Mouse (Mus musculus) mouse trophoblast stem cell (cell line): Measurements from ENCODE around the gene Depdc5.
"Not testable (repeated sequence)": the region's sequence is repeated elsewhere in the genome, so short reads cannot be mapped to it uniquely, and the experiment has no call there.

Source experiments
- in situ Hi-C, 2 experiments: fragments of 300-500 bp; cut with MseI, MboI; formaldehyde crosslinking; loops; 2 replicates in 1 of 2; 3 replicates in 1 of 2; pipeline ENCODE4 v1.15.1; 2025

Gene Depdc5

GRCm38 (mm10) chr5:32907496-32907895 is 44.0 kb downstream of the Depdc5 start:
- in situ Hi-C loops = no loop called here

- in situ Hi-C loops = no loop called here
Observed at GRCm38 (mm10) chr5:32914071-32914470, 50.6 kb downstream of the Depdc5 start.

- in situ Hi-C loops = not testable (repeated sequence)
Observed at GRCm38 (mm10) chr5:32919281-32919680, 55.8 kb downstream of the Depdc5 start.

GRCm38 (mm10) chr5:32922906-32923305 is 59.4 kb downstream of the Depdc5 start:
- in situ Hi-C loops = no loop called here

- in situ Hi-C loops = loop anchor here (10.0 to 25.0 kb wide), 2 partner anchors 94 to 207 kb away; no protein-coding TSS in a partner anchor
Observed at GRCm38 (mm10) chr5:32930761-32931160, 67.3 kb downstream of the Depdc5 start.

GRCm38 (mm10) chr5:32934654-32935053 is 71.2 kb downstream of the Depdc5 start:
- in situ Hi-C loops = loop anchor here (10.0 to 25.0 kb wide), 2 partner anchors 90 to 203 kb away; no protein-coding TSS in a partner anchor

- in situ Hi-C loops = loop anchor here in 1 of 2 experiments (25.0 kb wide), 1 partner anchor 197 kb away; no protein-coding TSS in a partner anchor
Observed at GRCm38 (mm10) chr5:32940586-32940985, 77.1 kb downstream of the Depdc5 start.

- in situ Hi-C loops = loop anchor here in 1 of 2 experiments (25.0 kb wide), 1 partner anchor 196 kb away; no protein-coding TSS in a partner anchor
Observed at GRCm38 (mm10) chr5:32941209-32941924, 77.9 kb downstream of the Depdc5 start.

- in situ Hi-C loops = no loop called here
Observed at GRCm38 (mm10) chr5:32950077-32950476, 86.6 kb downstream of the Depdc5 start.

GRCm38 (mm10) chr5:32950702-32951274 is 87.3 kb downstream of the Depdc5 start:
- in situ Hi-C loops = no loop called here

GRCm38 (mm10) chr5:32955716-32956115 is 92.2 kb downstream of the Depdc5 start:
- in situ Hi-C loops = no loop called here

GRCm38 (mm10) chr5:32961616-32962015 is 98.1 kb downstream of the Depdc5 start:
- in situ Hi-C loops = no loop called here

GRCm38 (mm10) chr5:32962581-32962980 is 99.1 kb downstream of the Depdc5 start:
- in situ Hi-C loops = no loop called here

GRCm38 (mm10) chr5:32976541-32976940 is 113.0 kb downstream of the Depdc5 start:
- in situ Hi-C loops = no loop called here

GRCm38 (mm10) chr5:32977179-32977578 is 113.7 kb downstream of the Depdc5 start:
- in situ Hi-C loops = no loop called here

GRCm38 (mm10) chr5:32985379-32985778 is 121.9 kb downstream of the Depdc5 start:
- in situ Hi-C loops = no loop called here

- in situ Hi-C loops = no loop called here
Observed at GRCm38 (mm10) chr5:32987873-32988272, 124.4 kb downstream of the Depdc5 start.

- in situ Hi-C loops = no loop called here
Observed at GRCm38 (mm10) chr5:32989959-32990640, 126.6 kb downstream of the Depdc5 start.

- in situ Hi-C loops = no loop called here
Observed at GRCm38 (mm10) chr5:32991152-32991551, 127.7 kb downstream of the Depdc5 start.

- in situ Hi-C loops = no loop called here
Observed at GRCm38 (mm10) chr5:32994471-32994870, 131.0 kb downstream of the Depdc5 start.

- in situ Hi-C loops = no loop called here
Observed at GRCm38 (mm10) chr5:32995756-32996155, 132.3 kb downstream of the Depdc5 start.

GRCm38 (mm10) chr5:32996560-32996959 is 133.1 kb downstream of the Depdc5 start:
- in situ Hi-C loops = no loop called here
